Mouse (Mus musculus) neural tube, embryonic 13.5 days (tissue): Measurements from ENCODE around the gene Casc1. TPM values are rescaled to one million over a fixed set of nuclear protein-coding genes. Genes with fewer than 3 reads are reported as not detected.
"Not testable (repeated sequence)": the region's sequence is repeated elsewhere in the genome, so short reads cannot be mapped to it uniquely, and the experiment has no call there.

Source experiments
- ATAC-seq: fragments of 200-750 bp; cut with Nextera tagmentation; 2 replicates; pipeline ENCODE4 v1.8.0; 2017; ENCODE audit warnings: low read depth, mild to moderate bottlenecking, moderate TSS enrichment, moderate library complexity
- H3K27ac ChIP-seq: fragments of 300-500 bp; sonication (generic); replicated peaks from 2 replicates; pipeline ENCODE4 v1.5.1; 2015; ENCODE audit warnings: moderate library complexity, mild to moderate bottlenecking, inconsistent platforms
- H3K27me3 ChIP-seq: fragments of 300-500 bp; sonication (generic); 2 replicates; pipeline ENCODE4 v1.6.1; 2015; ENCODE audit warnings: mild to moderate bottlenecking, inconsistent platforms
- H3K36me3 ChIP-seq: fragments of 300-500 bp; sonication (generic); 2 replicates; pipeline ENCODE4 v1.6.1; 2015; ENCODE audit warnings: mild to moderate bottlenecking, inconsistent platforms
- H3K4me1 ChIP-seq: fragments of 300-500 bp; sonication (generic); replicated peaks from 2 replicates; pipeline ENCODE4 v1.6.1; 2015; ENCODE audit warnings: inconsistent platforms
- H3K4me2 ChIP-seq: fragments of 300-500 bp; sonication (generic); 2 replicates; pipeline ENCODE4 v1.6.1; 2015; ENCODE audit warnings: inconsistent platforms, mild to moderate bottlenecking, moderate library complexity
- H3K4me3 ChIP-seq: fragments of 300-500 bp; sonication (generic); 2 replicates; pipeline ENCODE4 v1.5.1; 2015; ENCODE audit warnings: mild to moderate bottlenecking, inconsistent platforms
- H3K9ac ChIP-seq: fragments of 300-500 bp; sonication (generic); 2 replicates; pipeline ENCODE4 v1.6.1; 2015; ENCODE audit warnings: moderate library complexity, mild to moderate bottlenecking, inconsistent platforms
- H3K9me3 ChIP-seq: fragments of 300-500 bp; sonication (generic); 2 replicates; pipeline ENCODE4 v1.6.1; 2016; ENCODE audit warnings: inconsistent platforms
- WGBS: fragments of 180-500 bp; shearing (Covaris S2); methylation state at CpG from one replicate; pipeline ENCODE4 v1.1.7; 2015; 5-methylcytosine and 5-hydroxymethylcytosine counted together
- polyA plus RNA-seq: library from polyadenylated mRNA; unstranded; fragments of >200 nt; fragmentation: Nextera tagmentation; extraction: Ambion mirVana; gene quantifications from 2 replicates; pipeline ENCODE4 v1.2.1, GENCODE M21; 2015

Gene Casc1
- polyA plus RNA-seq, 1 experiment from 2014 or later, result 0.60 TPM

GRCm38 (mm10) chr6:145158619-145159018 lies 52.2 kb downstream of the Casc1 start:
- 77% methylated on average over 4 of the region's 4 CpGs for WGBS
- Histone ChIP-seq H3K4me2 (no peak overlapping the region), H3K9ac (no peak overlapping the region), H3K36me3 (no peaks in the 10 kb centered on the region), H3K27me3 (no peaks in the 10 kb centered on the region), H3K4me1 (no peaks in the 10 kb centered on the region), H3K9me3 (no peaks in the 10 kb centered on the region), H3K4me3 (no peak overlapping the region), H3K27ac (no peak overlapping the region)
- ATAC-seq, result no peak

- H3K9me3 ChIP-seq, result no peaks in the 10 kb centered on the region
- no peak overlapping the region for H3K4me2 ChIP-seq
- H3K27ac ChIP-seq, result no peak overlapping the region
- 53% methylated on average over 9 of the region's 9 CpGs for WGBS
- H3K4me1 ChIP-seq, result no peaks in the 10 kb centered on the region
- no peaks in the 10 kb centered on the region for H3K27me3 ChIP-seq
- H3K9ac ChIP-seq, result no peak overlapping the region
- no peaks in the 10 kb centered on the region for H3K36me3 ChIP-seq
- ATAC-seq, result no peak
- no peak overlapping the region for H3K4me3 ChIP-seq
These were observed 61.8 kb downstream of the Casc1 start for GRCm38 (mm10) chr6:145149054-145149453.

- no peak overlapping the region for H3K27ac ChIP-seq
- no peak for ATAC-seq
- H3K9me3 ChIP-seq, result no peaks in the 10 kb centered on the region
- H3K4me2 ChIP-seq, result no peak overlapping the region
- H3K36me3 ChIP-seq, result no peaks in the 10 kb centered on the region
- 89% methylated on average over 16 of the region's 16 CpGs for WGBS
- H3K4me3 ChIP-seq, result no peak overlapping the region
- H3K4me1 ChIP-seq, result no peaks in the 10 kb centered on the region
- no peaks in the 10 kb centered on the region for H3K27me3 ChIP-seq
- no peak overlapping the region for H3K9ac ChIP-seq
These were observed 63.1 kb downstream of the Casc1 start for GRCm38 (mm10) chr6:145147716-145148115.

- ATAC-seq, result no peak
- Histone ChIP-seq H3K27ac (no peak overlapping the region), H3K36me3 (no peaks in the 10 kb centered on the region), H3K27me3 (no peaks in the 10 kb centered on the region), H3K4me3 (no peak overlapping the region), H3K4me1 (no peaks in the 10 kb centered on the region), H3K4me2 (no peak overlapping the region), H3K9ac (no peak overlapping the region), H3K9me3 (no peaks in the 10 kb centered on the region)
- WGBS, result 70% methylated on average over 7 of the region's 7 CpGs
These were observed 65.6 kb downstream of the Casc1 start for GRCm38 (mm10) chr6:145145173-145145572.

- Histone ChIP-seq H3K27ac (no peak overlapping the region), H3K36me3 (no peaks in the 10 kb centered on the region), H3K9me3 (no peaks in the 10 kb centered on the region), H3K4me2 (no peak overlapping the region), H3K4me1 (no peaks in the 10 kb centered on the region), H3K9ac (no peak overlapping the region), H3K4me3 (no peak overlapping the region), H3K27me3 (no peaks in the 10 kb centered on the region)
- no peak for ATAC-seq
- WGBS, result 94% methylated on average over 12 of the region's 12 CpGs
These were observed 69.0 kb downstream of the Casc1 start for GRCm38 (mm10) chr6:145141827-145142226.

GRCm38 (mm10) chr6:145140706-145141105 lies 70.1 kb downstream of the Casc1 start:
- H3K27ac ChIP-seq, result no peak overlapping the region
- H3K4me2 ChIP-seq, result no peak overlapping the region
- no peaks in the 10 kb centered on the region for H3K4me1 ChIP-seq
- no peaks in the 10 kb centered on the region for H3K9me3 ChIP-seq
- H3K4me3 ChIP-seq, result no peak overlapping the region
- 79% methylated on average over 11 of the region's 11 CpGs for WGBS
- H3K9ac ChIP-seq, result no peak overlapping the region
- H3K36me3 ChIP-seq, result no peaks in the 10 kb centered on the region
- H3K27me3 ChIP-seq, result no peaks in the 10 kb centered on the region
- no peak for ATAC-seq

- Histone ChIP-seq H3K4me1 (no peaks in the 10 kb centered on the region), H3K36me3 (no peaks in the 10 kb centered on the region), H3K9me3 (no peaks in the 10 kb centered on the region), H3K4me3 (no peak overlapping the region), H3K4me2 (no peak overlapping the region), H3K27me3 (no peaks in the 10 kb centered on the region), H3K9ac (no peak overlapping the region), H3K27ac (no peak overlapping the region)
- ATAC-seq, result no peak
- 87% methylated on average over 11 of the region's 11 CpGs for WGBS
These were observed 70.9 kb downstream of the Casc1 start for GRCm38 (mm10) chr6:145139776-145140475.

GRCm38 (mm10) chr6:145139236-145139635 lies 71.6 kb downstream of the Casc1 start:
- no peak overlapping the region for H3K4me3 ChIP-seq
- H3K9ac ChIP-seq, result no peak overlapping the region
- no peak overlapping the region for H3K4me2 ChIP-seq
- no peaks in the 10 kb centered on the region for H3K27me3 ChIP-seq
- H3K9me3 ChIP-seq, result no peaks in the 10 kb centered on the region
- no peak for ATAC-seq
- no peak overlapping the region for H3K27ac ChIP-seq
- no peaks in the 10 kb centered on the region for H3K4me1 ChIP-seq
- no peaks in the 10 kb centered on the region for H3K36me3 ChIP-seq
- WGBS, result 83% methylated on average over 13 of the region's 13 CpGs

GRCm38 (mm10) chr6:145136831-145137230 lies 74.0 kb downstream of the Casc1 start:
- no peak overlapping the region for H3K4me3 ChIP-seq
- no peaks in the 10 kb centered on the region for H3K36me3 ChIP-seq
- no peak overlapping the region for H3K9ac ChIP-seq
- no peaks in the 10 kb centered on the region for H3K9me3 ChIP-seq
- WGBS, result 90% methylated on average over 5 of the region's 5 CpGs
- no peaks in the 10 kb centered on the region for H3K27me3 ChIP-seq
- ATAC-seq, result no peak
- H3K4me1 ChIP-seq, result no peaks in the 10 kb centered on the region
- H3K4me2 ChIP-seq, result no peak overlapping the region
- H3K27ac ChIP-seq, result no peak overlapping the region

GRCm38 (mm10) chr6:145135804-145136203 lies 75.0 kb downstream of the Casc1 start:
- Histone ChIP-seq H3K9me3 (no peaks in the 10 kb centered on the region), H3K36me3 (no peaks in the 10 kb centered on the region), H3K4me1 (no peaks in the 10 kb centered on the region), H3K27ac (no peak overlapping the region), H3K27me3 (no peaks in the 10 kb centered on the region), H3K4me2 (no peak overlapping the region), H3K9ac (no peak overlapping the region), H3K4me3 (no peak overlapping the region)
- WGBS, result 70% methylated on average over 9 of the region's 9 CpGs
- ATAC-seq, result no peak

- Histone ChIP-seq H3K4me1 (no peaks in the 10 kb centered on the region), H3K27ac (no peak overlapping the region), H3K36me3 (no peaks in the 10 kb centered on the region), H3K9ac (no peak overlapping the region), H3K27me3 (no peaks in the 10 kb centered on the region), H3K4me2 (no peak overlapping the region), H3K4me3 (no peak overlapping the region), H3K9me3 (no peaks in the 10 kb centered on the region)
- WGBS, result 78% methylated on average over 3 of the region's 3 CpGs
- ATAC-seq, result no peak
These were observed 75.5 kb downstream of the Casc1 start for GRCm38 (mm10) chr6:145135295-145135694.

GRCm38 (mm10) chr6:145132969-145133368 lies 77.8 kb downstream of the Casc1 start:
- H3K9ac ChIP-seq, H3K27ac ChIP-seq, H3K4me2 ChIP-seq, ATAC-seq, H3K4me1 ChIP-seq, H3K9me3 ChIP-seq, H3K27me3 ChIP-seq, H3K4me3 ChIP-seq, H3K36me3 ChIP-seq: not testable (repeated sequence)
- WGBS, result 81% methylated on average over 5 of the region's 5 CpGs

- no peaks in the 10 kb centered on the region for H3K4me1 ChIP-seq
- no peak overlapping the region for H3K27ac ChIP-seq
These were observed 78.8 kb downstream of the Casc1 start for GRCm38 (mm10) chr6:145131991-145132390.

More at GRCm38 (mm10) chr6:145131991-145132390, 78.8 kb downstream of the Casc1 start:
- H3K27me3 ChIP-seq, result no peaks in the 10 kb centered on the region
- 94% methylated on average over 5 of the region's 5 CpGs for WGBS
- ATAC-seq, result no peak
- no peaks in the 10 kb centered on the region for H3K9me3 ChIP-seq
- no peak overlapping the region for H3K4me2 ChIP-seq
- H3K36me3 ChIP-seq, result no peaks in the 10 kb centered on the region
- no peak overlapping the region for H3K4me3 ChIP-seq
- H3K9ac ChIP-seq, result no peak overlapping the region
